Mouse (Mus musculus) ES-Bruce4 (cell line): Measurements from ENCODE around the gene Ptpn3.

ENCODE experiments used
- CTCF ChIP-seq: IDR thresholded peaks from one replicate; pipeline ENCODE4 v1.8.1; 2011; ENCODE audit warnings: low read depth, low read length
- EP300 ChIP-seq: IDR thresholded peaks from 2 replicates; pipeline ENCODE4 v1.6.1; 2011; ENCODE audit warnings: low read depth, low read length; ENCODE audit not compliant: insufficient read depth
- POLR2A ChIP-seq: IDR thresholded peaks from one replicate; pipeline ENCODE4 v1.8.1; 2011; ENCODE audit warnings: low read length; ENCODE audit not compliant: insufficient read depth

GRCm38 (mm10) chr4:57301410-57302313 is at the start of gene Ptpn3:
- TF ChIP-seq POLR2A = no peak
- TF ChIP-seq CTCF = no peak
- TF ChIP-seq EP300 = peak; percentile 79
